Mouse (Mus musculus): ENCODE measurements around the gene Snap23. TPM values are rescaled to one million over a fixed set of nuclear protein-coding genes. Genes with fewer than 3 reads are reported as not detected.
A peak's percentile ranks its signal among the peaks of the same experiment; 100 is the strongest.

The Snap23 gene
- polyA plus RNA-seq, 2 experiments from 2014 or later: 51.9 to 61.8 TPM

DNA sequence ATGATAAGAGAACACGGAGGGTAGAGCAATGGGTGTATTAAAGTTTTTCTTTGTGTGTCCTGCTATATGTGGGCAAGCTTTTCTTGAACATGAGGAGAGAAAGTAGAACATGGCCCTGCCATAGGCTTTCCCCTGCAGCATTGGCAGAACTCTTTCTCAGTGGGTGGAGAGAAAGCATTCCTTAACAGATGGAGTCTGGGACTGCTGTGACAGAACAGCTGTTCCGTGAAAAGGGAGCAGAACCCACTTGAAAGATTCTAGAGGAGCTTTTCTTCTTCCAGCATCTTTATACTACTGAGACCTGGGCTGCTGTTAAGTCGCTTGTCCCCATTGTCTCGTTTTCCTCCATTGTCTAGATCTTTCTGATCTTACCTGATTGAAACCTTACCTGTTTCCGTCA is 22.3 kb downstream of the Snap23 start:
- ATAC-seq: no peak

GRCm38 (mm10) chr2:120592227-120592626 is 24.8 kb downstream of the Snap23 start:
- ATAC-seq: no peak

DNA sequence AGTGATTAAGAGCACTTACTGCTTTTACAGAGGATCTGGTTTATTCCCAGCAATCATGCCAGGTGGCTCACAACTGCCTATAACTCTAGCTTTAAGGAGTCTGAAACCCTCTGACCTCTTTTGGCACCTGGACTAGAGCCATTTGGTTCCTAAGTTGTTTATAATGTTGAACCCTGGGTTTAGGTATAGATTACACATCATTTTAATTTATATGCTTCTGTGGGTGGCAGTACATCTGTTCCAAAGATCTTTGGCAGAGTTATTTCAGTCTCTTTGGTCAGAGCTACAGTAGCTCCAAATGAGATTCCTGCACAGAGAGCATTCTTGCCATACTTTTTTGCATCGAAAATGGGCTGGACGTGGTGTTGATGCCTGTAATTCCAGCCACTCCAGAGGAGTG is 30.3 kb downstream of the Snap23 start:
- ATAC-seq: no peak

- ATAC-seq: peak; percentile 47
Observed at GRCm38 (mm10) chr2:120599506-120599905, 32.0 kb downstream of the Snap23 start.

- no peak for ATAC-seq
Observed at GRCm38 (mm10) chr2:120606021-120606690, 38.7 kb downstream of the Snap23 start.

GRCm38 (mm10) chr2:120608830-120609723 is 41.6 kb downstream of the Snap23 start, which contains the start of the genes Haus2 and Lrrc57:
Gene Haus2, plus strand, starts transcription at chr2:120609383.
Gene Lrrc57, minus strand, starts transcription at chr2:120609520.
- ATAC-seq: peak; percentile 95

DNA sequence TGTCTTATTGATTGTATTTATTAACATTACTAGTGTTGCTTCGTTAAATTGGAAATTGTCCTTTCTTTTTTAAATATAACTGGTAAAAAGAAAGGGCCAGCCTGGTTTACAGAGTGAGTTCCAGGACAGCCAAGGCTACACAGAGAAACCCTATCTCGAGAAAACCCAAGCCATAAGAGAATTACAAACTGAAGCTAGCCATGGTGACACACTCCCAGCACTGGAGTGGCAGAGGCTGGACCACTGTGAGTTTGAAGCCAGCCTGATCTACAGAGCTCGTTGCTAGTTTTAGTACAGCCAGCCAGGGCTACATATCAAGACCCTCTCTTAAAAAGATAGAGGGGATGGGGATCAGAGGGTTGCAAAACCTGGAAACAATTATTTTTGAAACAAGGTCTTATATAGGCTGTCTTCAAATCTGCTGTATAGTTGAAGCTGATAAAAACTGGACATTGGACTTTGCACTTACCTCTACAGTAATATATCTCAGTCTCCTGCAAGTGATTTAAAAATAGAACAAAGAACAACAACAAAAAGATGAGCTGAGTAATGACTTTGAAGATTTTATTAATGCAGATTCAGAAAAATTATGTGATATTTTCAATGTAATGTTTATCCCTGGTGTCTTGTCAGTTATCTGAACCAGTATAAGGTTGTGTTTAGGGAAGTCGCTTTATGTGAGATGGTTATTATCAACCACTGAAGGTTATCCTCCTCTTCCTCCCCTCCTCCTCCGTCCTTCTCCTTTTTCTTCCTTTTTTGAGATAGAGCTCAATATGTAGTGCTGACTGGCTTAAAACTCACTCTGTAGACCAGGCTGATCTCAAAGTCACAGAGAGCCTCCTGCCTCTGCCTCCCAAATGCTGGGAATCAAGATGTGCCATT is 49.0 kb downstream of the Snap23 start:
- no peak for ATAC-seq

- no peak for ATAC-seq
Observed at GRCm38 (mm10) chr2:120619538-120619937, 52.1 kb downstream of the Snap23 start.

DNA sequence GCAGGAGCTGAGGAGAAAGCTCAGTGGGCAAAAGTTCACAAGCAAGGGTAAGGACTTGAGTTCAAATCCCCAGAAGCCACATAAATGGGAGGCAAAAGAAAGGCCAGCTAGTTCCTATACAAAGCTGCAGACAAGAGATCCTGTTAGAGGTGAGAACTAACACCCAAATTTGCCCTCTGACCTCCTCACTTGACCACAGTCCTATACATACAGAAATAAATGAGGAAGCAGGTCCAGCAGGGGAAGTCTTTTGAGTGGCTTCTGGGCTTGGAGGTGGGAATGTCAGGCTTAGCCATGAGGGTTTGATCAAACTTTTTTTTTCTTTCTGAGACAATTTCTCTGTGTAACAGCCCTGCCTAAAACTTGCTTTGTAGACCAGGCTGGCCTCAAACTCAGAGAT is 55.4 kb downstream of the Snap23 start:
- ATAC-seq: no peak

DNA sequence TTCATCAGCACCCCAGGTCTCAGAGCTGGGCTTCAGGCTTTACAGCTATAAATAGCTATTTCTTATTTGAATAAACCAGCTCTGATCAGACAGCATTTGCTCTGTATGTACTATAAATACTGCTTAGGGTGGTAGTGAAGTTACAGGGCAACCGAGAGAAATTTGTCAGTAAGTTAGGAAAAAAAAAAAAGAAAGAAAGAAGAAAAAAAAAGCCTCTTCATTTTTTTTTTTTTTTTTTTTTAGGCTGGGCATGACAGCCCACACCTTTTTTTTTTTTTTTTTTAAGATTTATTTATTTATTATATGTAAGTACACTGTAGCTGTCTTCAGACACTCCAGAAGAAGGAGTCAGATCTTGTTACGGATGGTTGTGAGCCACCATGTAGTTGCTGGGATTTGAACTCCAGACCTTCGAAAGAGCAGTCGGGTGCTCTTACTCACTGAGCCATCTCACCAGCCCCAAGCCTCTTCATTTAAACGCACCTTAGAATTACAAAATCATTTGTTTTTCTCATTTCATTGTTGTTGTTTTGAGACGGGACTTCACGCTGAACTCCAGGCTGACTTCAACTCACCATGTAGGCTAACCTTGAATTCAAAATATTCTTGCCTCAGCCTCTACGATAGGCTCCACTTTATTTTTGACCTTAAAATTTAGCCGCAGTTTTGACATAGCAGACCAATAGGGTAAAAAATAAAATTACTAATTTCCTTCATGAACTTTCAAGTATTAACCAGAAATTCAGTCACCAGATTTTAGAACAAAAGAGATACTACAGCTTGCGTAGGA is 60.8 kb downstream of the Snap23 start:
- no peak for ATAC-seq

DNA sequence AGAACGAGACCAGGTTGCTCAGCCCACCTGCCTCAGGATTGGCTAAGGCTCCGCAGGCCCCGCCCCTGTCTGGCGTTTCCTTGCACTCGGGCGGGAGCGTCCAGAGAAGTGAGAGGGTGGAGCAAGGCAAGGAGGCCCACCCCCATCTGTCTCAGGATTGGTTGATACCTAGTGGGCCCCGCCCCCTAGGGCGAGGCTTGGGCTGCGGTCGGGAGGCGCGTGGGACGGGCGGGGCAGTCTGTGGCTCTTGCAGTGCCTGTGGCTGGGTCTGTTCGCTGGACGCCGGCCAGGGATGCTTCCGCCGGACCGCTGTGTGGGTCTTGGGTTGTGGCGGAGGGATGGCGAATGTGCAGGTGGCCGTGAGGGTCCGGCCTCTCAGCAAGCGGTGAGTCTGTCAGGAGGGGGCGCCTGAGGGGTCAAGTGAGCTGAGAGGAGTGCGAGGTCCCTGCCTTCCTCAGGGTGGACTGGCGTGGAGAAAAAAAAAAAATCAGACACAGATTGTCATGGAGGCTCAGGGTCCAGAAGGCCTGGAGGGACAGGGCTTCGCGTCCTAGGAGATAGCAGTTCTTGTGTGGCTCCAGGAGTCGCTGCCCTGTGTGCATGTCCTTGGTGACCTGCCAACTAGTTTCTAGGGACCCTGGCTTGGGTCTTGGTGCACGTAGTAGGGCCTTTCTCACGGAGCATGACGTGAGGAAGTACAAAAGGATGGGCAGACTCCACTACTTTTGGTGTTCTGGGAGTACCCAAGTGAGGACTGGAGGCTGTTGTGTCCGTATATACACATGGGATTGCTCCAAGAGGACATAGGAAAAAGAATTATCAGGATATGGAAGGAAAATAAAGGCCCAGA is 61.6 kb downstream of the Snap23 start, which contains the start of gene Stard9:
Stard9 (plus strand) TSS at position 236 of the 850 bp plus-strand sequence.
- ATAC-seq: peak; percentile 100

GRCm38 (mm10) chr2:120630246-120630645 is 62.8 kb downstream of the Snap23 start:
- no peak for ATAC-seq

GRCm38 (mm10) chr2:120630655-120631054 is 63.2 kb downstream of the Snap23 start:
- ATAC-seq: no peak

- ATAC-seq: no peak
Observed at GRCm38 (mm10) chr2:120631521-120631920, 64.0 kb downstream of the Snap23 start.

GRCm38 (mm10) chr2:120631957-120632356 is 64.5 kb downstream of the Snap23 start:
- ATAC-seq: no peak

DNA sequence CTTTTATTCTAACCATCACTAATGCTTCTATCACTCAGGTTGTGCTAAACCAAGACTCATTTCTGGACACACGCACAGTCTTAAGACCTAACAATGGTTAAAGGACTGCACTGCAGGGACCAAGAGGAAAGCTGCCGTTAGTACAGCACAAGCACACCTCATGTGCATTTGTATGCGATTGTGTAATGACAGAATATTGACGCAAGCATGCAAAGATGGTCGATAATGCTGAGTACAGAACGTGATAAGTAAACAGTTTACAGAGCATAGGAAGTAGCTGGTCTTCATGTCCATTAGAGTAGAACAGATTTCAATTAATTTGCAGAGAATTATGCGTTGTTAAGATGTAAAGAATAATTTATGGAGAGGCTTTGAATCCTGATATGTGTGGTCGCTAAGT is 73.4 kb downstream of the Snap23 start:
- ATAC-seq: no peak

- no peak for ATAC-seq
Observed at GRCm38 (mm10) chr2:120643836-120644235, 76.4 kb downstream of the Snap23 start.

DNA sequence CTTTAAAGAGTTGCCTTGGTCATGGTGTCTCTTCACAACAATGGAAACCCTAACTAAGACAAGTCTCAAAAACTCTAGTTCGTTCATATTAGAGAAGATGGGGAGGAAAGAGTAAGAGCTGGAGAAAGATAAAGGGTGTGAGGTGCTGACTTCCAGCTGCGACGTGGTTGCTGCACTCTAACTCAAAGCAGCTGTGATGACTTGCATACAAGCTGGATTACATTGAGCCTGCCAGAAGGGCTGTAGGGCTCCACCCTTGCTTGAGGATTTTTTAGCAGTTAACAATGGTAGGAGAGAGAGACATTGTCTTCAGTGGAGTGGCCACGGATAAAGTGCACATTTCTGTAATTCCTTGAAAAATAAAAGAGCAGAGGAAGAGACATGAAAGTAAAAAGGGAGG is 79.3 kb downstream of the Snap23 start:
- ATAC-seq: no peak

All from CD4-positive, CD25-positive, alpha-beta regulatory T cell, adult 4 months (primary cell).